Mouse (Mus musculus) heart, adult 2 months (tissue): Measurements from ENCODE around the gene Cpd. TPM values are rescaled to one million over a fixed set of nuclear protein-coding genes. Genes with fewer than 3 reads are reported as not detected.

Source experiments
- DNase-seq, 2 experiments: peaks; one replicate each; pipeline ENCODE4 v3.0.0; 2021
- H3K27ac ChIP-seq: fragments of 200-600 bp; 2 replicates; pipeline ENCODE4 v1.8.1; 2022
- H3K27me3 ChIP-seq: fragments of 200-500 bp; 2 replicates; pipeline ENCODE4 v1.6.1; 2012; ENCODE audit warnings: mild to moderate bottlenecking, low read length, inconsistent platforms, mixed read lengths; ENCODE audit not compliant: control insufficient read depth, insufficient read depth
- H3K36me3 ChIP-seq: fragments of 200-500 bp; 2 replicates; pipeline ENCODE4 v1.6.1; 2012; ENCODE audit warnings: low read length, inconsistent platforms; ENCODE audit not compliant: control insufficient read depth, insufficient read depth
- H3K4me1 ChIP-seq: fragments of 200-500 bp; 2 replicates; pipeline ENCODE4 v1.6.1; 2011; ENCODE audit warnings: low read length; ENCODE audit not compliant: control insufficient read depth, insufficient read depth
- H3K4me3 ChIP-seq: fragments of 200-600 bp; 2 replicates; pipeline ENCODE4 v1.8.1; 2022
- H3K79me2 ChIP-seq: fragments of 200-500 bp; replicated peaks from 2 replicates; pipeline ENCODE4 v1.6.1; 2012; ENCODE audit warnings: mild to moderate bottlenecking, inconsistent platforms, low read length, moderate library complexity, mixed read lengths; ENCODE audit not compliant: control insufficient read depth, insufficient read depth
- H3K9ac ChIP-seq: fragments of 200-500 bp; 2 replicates; pipeline ENCODE4 v1.6.1; 2012; ENCODE audit warnings: low read depth, mild to moderate bottlenecking, control low read depth, inconsistent platforms, low read length, mixed read lengths
- CTCF ChIP-seq: fragments of 200-600 bp; IDR thresholded peaks from 2 replicates; pipeline ENCODE4 v1.8.1; 2022; ENCODE audit warnings: antibody characterized with exemption, mild to moderate bottlenecking, moderate library complexity
- EP300 ChIP-seq: fragments of 200-500 bp; IDR thresholded peaks from 2 replicates; pipeline ENCODE4 v1.6.1; 2011; ENCODE audit warnings: low read depth, low read length, control low read depth; ENCODE audit not compliant: insufficient read depth
- POLR2A ChIP-seq: fragments of 200-500 bp; IDR thresholded peaks from 2 replicates; pipeline ENCODE4 v1.6.1; 2011; ENCODE audit warnings: mild to moderate bottlenecking, low read depth, low read length, control low read depth; ENCODE audit not compliant: insufficient read depth
- WGBS: fragments of 180-500 bp; shearing (Covaris S2); methylation state at CpG from one replicate; pipeline ENCODE4 v1.1.7; 2018; 5-methylcytosine and 5-hydroxymethylcytosine counted together
- intact Hi-C: fragments of 180-260 bp; cut with DNase I; formaldehyde crosslinking; loops from one replicate; pipeline ENCODE4 v1.15.1; 2025
- long read RNA-seq: library from polyadenylated mRNA; stranded (forward); transcript quantifications from one replicate; pipeline ENCODE4 v2.0.0, GENCODE M21; 2021
- polyA plus RNA-seq: library from polyadenylated mRNA; depleted of rRNA; stranded (reverse); fragments of >200 nt; gene quantifications from 2 replicates; pipeline ENCODE4 v1.2.3, GENCODE M21; 2012; rRNA removed
- total RNA-seq, 2 experiments: library from RNA; stranded (reverse); gene quantifications; 2 replicates each; pipeline ENCODE4 v1.2.3; 2021

Gene Cpd
- total RNA-seq, result 10 to 100 TPM; 34.8 to 39.7 TPM
- polyA plus RNA-seq, result 16.8 and 34.5 TPM in 2 replicates
- long read RNA-seq, full-length matches to known transcripts, result 11 of 20 reads
- long read RNA-seq, partial matches to known transcripts, result 3 of 20 reads
- long read RNA-seq, other reads (novel, unspliced or antisense), result 6 of 20 reads

- Histone ChIP-seq H3K27ac (peak within 1 kb of the TSS; percentile 85), H3K36me3 (peaks cover 16% of the 10 kb centered on the region), H3K27me3 (no peaks in the 10 kb centered on the region), H3K79me2 (no peaks in the 10 kb centered on the region), H3K4me1 (peaks cover 2% of the 10 kb centered on the region), H3K4me3 (peak within 1 kb of the TSS; percentile 97), H3K9ac (peak within 1 kb of the TSS; percentile 89)
- TF ChIP-seq CTCF (peak; percentile 40; the same call in 1 of the 2 replicates), EP300 (no peak), POLR2A (peak; percentile 87)
- intact Hi-C loops, result loop anchor here (2.0 to 5.0 kb wide), 3 partner anchors 38 to 100 kb away; no protein-coding TSS in a partner anchor
- DNase-seq, result peak; percentile 96 to 97
- 0% methylated on average over 25 of the region's 29 CpGs for whole genome bisulfite sequencing
These were observed at the start of gene Cpd for GRCm38 (mm10) chr11:76846878-76847222. Gene Cpd (minus strand): TSS chr11:76847018.

DNA sequence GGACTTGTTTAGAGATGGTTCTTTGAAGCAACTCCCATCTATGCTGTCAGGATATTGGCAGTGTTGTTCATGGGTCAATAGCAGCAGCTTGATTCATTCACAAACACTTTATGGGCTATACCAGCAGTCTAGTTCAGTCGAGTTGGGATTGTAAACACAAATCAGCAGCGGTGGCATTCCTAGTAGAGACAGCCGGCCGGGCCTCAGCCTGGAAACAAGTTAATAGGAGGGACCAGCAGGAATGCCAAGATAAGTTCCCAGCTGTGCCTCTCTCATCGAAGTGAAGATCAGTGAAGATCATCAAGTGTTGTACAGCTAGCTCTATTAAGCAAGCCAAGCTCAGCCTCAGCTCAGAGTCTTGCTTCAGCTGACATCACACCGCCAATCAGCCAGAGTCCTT, 49.5 kb upstream of the Cpd start:
- H3K9ac ChIP-seq, result no peak overlapping the region
- 40% methylated on average over 6 of the region's 6 CpGs for WGBS
- no peaks in the 10 kb centered on the region for H3K27me3 ChIP-seq
- H3K4me3 ChIP-seq, result no peak overlapping the region
- no peaks in the 10 kb centered on the region; the same call in 1 of the 2 replicates for H3K36me3 ChIP-seq
- no peaks in the 10 kb centered on the region for H3K79me2 ChIP-seq
- intact Hi-C loops, result no loop called here
- no peak for DNase-seq
- H3K27ac ChIP-seq, result no peak overlapping the region; the same call in 1 of the 2 replicates
- TF ChIP-seq CTCF (no peak), POLR2A (no peak), EP300 (no peak)
- peaks cover 19% of the 10 kb centered on the region for H3K4me1 ChIP-seq

DNA sequence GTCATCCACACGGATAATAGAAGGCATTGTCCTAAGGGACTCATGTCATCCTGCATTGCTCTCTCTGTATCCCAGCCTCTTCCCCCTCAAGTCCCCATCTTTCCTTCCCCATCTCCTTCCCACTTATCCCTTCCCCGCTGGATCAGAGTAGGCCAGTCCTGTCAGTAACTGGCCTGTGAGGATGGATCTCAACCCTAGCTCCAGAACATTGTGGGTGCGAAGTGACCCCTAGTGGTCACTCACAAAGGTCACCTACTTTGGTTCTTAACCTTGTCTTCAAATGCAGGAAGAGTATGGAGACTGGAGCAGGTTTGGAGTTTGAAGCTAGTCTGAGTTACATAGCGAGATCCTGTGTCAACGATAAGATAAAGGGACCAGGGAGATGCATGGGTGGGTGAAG, 47.4 kb upstream of the Cpd start:
- H3K27me3 ChIP-seq, result no peaks in the 10 kb centered on the region
- peaks cover 21% of the 10 kb centered on the region for H3K4me1 ChIP-seq
- H3K27ac ChIP-seq, result peak overlapping the region; percentile 73
- peak; percentile 66 to 67 for DNase-seq
- no peak overlapping the region for H3K4me3 ChIP-seq
- WGBS, result 13% methylated on average over 5 of the region's 5 CpGs
- H3K79me2 ChIP-seq, result no peaks in the 10 kb centered on the region
- H3K9ac ChIP-seq, result no peak overlapping the region
- intact Hi-C loops, result loop anchor here (1.0 to 5.0 kb wide), 4 partner anchors 47 to 217 kb away; partner anchors contain the start of genes Cpd and Trarg1
- TF ChIP-seq EP300, result peak; percentile 91
- TF ChIP-seq POLR2A, result no peak
- peak; percentile 92 for TF ChIP-seq CTCF
- H3K36me3 ChIP-seq, result peaks cover 5% of the 10 kb centered on the region

DNA sequence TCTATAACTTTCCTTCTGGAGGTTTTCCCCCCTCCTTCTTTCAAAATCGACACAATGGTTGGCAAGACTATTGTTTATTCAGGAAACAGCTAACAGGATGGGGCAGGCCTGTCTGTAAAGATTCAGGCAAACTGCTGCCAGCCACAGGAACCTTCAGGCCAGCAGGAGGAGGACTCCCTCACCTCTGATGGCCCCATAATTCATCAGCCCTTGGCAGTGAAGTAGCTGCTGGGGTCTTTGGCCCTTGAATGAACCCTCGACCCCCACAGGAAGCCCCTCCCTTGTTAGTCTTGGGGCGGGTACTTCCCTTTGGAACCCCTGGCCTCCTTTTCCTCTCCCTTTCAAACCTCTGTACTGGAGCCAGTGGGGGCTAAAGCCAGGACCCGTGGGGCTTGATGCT, 46.8 kb upstream of the Cpd start:
- WGBS, result 25% methylated on average over 4 of the region's 4 CpGs
- Histone ChIP-seq H3K79me2 (no peaks in the 10 kb centered on the region), H3K4me3 (no peak overlapping the region), H3K27me3 (no peaks in the 10 kb centered on the region), H3K9ac (no peak overlapping the region), H3K36me3 (peaks cover 5% of the 10 kb centered on the region), H3K4me1 (peaks cover 21% of the 10 kb centered on the region), H3K27ac (peak overlapping the region; percentile 73)
- intact Hi-C loops, result loop anchor here (5.0 kb wide), 1 partner anchor 216 kb away; the partner anchor contains the start of gene Trarg1
- no peak for TF ChIP-seq POLR2A
- TF ChIP-seq CTCF, result peak; percentile 44
- peak; percentile 62; the same call in 1 of the 2 replicates for TF ChIP-seq EP300
- DNase-seq, result peak; percentile 63 to 72

DNA sequence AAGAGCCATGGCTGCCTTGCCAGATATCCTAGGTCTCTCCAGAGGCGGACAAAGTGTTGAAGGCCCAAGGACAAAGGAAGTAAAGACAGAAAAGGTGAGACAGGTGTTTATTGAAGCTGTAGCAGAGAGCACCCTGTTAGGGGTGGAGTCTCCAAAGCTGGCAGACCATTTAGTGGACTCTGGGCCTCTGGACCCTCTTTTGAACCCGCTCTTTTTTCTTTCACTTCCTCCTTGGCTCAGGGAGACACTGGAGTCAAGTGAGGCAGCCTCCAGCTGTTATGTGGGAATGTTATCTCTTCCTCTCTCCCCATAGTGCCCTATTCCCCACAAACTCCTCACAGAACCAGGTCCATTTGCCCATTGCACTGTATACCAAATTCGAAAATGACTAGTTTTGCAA, 46.2 kb upstream of the Cpd start:
- 38% methylated on average over 3 of the region's 3 CpGs for WGBS
- H3K4me3 ChIP-seq, result no peak overlapping the region
- H3K9ac ChIP-seq, result no peak overlapping the region
- DNase-seq, result no peak
- H3K36me3 ChIP-seq, result peaks cover 5% of the 10 kb centered on the region
- H3K79me2 ChIP-seq, result no peaks in the 10 kb centered on the region
- no peaks in the 10 kb centered on the region for H3K27me3 ChIP-seq
- TF ChIP-seq CTCF (no peak), POLR2A (no peak), EP300 (no peak)
- peaks cover 20% of the 10 kb centered on the region for H3K4me1 ChIP-seq
- intact Hi-C loops, result loop anchor here (5.0 kb wide), 1 partner anchor 216 kb away; the partner anchor contains the start of gene Trarg1
- peak overlapping the region; percentile 73 for H3K27ac ChIP-seq

GRCm38 (mm10) chr11:76891738-76892349, 45.0 kb upstream of the Cpd start:
- Histone ChIP-seq H3K4me3 (no peak overlapping the region), H3K4me1 (peaks cover 20% of the 10 kb centered on the region), H3K36me3 (peaks cover 5% of the 10 kb centered on the region), H3K9ac (no peak overlapping the region), H3K79me2 (no peaks in the 10 kb centered on the region), H3K27me3 (no peaks in the 10 kb centered on the region), H3K27ac (peak overlapping the region; percentile 20; the same call in 1 of the 2 replicates)
- no peak for DNase-seq
- TF ChIP-seq EP300, result no peak
- intact Hi-C loops, result loop anchor here (5.0 kb wide), 1 partner anchor 215 kb away; the partner anchor contains the start of gene Trarg1
- 74% methylated on average over 4 of the region's 4 CpGs for WGBS
